Mouse (Mus musculus): Measurements from ENCODE around the gene Mrps17. TPM values are rescaled to one million over a fixed set of nuclear protein-coding genes. Genes with fewer than 3 reads are reported as not detected.

The Mrps17 gene
- polyA plus RNA-seq, 1 experiment from 2014 or later, result 152 TPM

DNA sequence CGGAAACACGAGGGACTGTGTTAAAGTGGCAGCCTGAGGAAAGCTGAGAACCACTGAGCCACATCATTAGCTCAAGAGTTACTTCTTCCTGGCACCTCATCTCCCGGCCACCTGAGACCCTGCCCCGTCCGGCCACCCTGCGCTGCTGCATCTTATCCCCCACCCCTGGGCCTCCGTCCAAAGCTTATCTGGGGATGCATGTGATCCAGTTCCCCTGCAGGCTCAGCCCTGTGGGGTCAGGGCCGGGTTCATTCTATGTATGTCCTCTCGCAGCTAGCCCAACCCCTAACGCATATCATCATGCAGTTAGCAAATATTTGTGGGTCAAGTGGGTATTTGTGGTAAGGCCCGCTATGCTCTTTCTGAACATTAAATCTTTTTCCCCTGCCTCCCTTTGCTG is 14.0 kb downstream of the Mrps17 start:
- ATAC-seq (replicated peaks; ENCODE audit: extremely low read depth, insufficient read depth, low FRiP score), result peak; percentile 39; the same call in 1 of the 2 replicates
- Histone ChIP-seq H3K36me3 (ENCODE audit: control insufficient read depth, insufficient read depth) (peaks cover 2% of the 10 kb centered on the region; the same call in 1 of the 2 replicates), H3K9ac (ENCODE audit: low read length) (peak overlapping the region; percentile 14), H3K4me3 (ENCODE audit: low read length) (peak overlapping the region; percentile 17; the same call in 1 of the 2 replicates), H3K27ac (ENCODE audit: low read length) (peak overlapping the region; percentile 95), H3K27me3 (ENCODE audit: control insufficient read depth, insufficient read depth, low read length) (no peaks in the 10 kb centered on the region), H3K4me1 (ENCODE audit: control insufficient read depth, insufficient read depth, low read length) (peaks cover 42% of the 10 kb centered on the region), H3K9me3 (replicated peaks; ENCODE audit: control insufficient read depth, low read length) (no peaks in the 10 kb centered on the region), H3K4me2 (ENCODE audit: low read depth, low read length) (peak overlapping the region; percentile 55)
- 18% methylated on average over 11 of the region's 11 CpGs for WGBS

- peak overlapping the region; percentile 55 for H3K4me2 ChIP-seq (ENCODE audit: low read depth, low read length)
- no peaks in the 10 kb centered on the region for H3K9me3 ChIP-seq (replicated peaks; ENCODE audit: control insufficient read depth, low read length)
- H3K4me1 ChIP-seq (ENCODE audit: control insufficient read depth, insufficient read depth, low read length), result peaks cover 38% of the 10 kb centered on the region
- peak overlapping the region; percentile 14 for H3K9ac ChIP-seq (ENCODE audit: low read length)
- no peaks in the 10 kb centered on the region for H3K27me3 ChIP-seq (ENCODE audit: control insufficient read depth, insufficient read depth, low read length)
- H3K36me3 ChIP-seq (ENCODE audit: control insufficient read depth, insufficient read depth), result peaks cover 2% of the 10 kb centered on the region
- H3K27ac ChIP-seq (ENCODE audit: low read length), result peak overlapping the region; percentile 95
- 0 out of 2 replicates have a peak overlapping the region, but pooled peaks have one; percentile 17 for H3K4me3 ChIP-seq (ENCODE audit: low read length)
- WGBS, result 22% methylated on average over 11 of the region's 11 CpGs
- ATAC-seq (replicated peaks; ENCODE audit: extremely low read depth, insufficient read depth, low FRiP score), result peak; percentile 78
Measured at GRCm38 (mm10) chr5:129730344-129730743, 15.0 kb downstream of the Mrps17 start.

- H3K4me2 ChIP-seq (ENCODE audit: low read depth, low read length), result peak overlapping the region; percentile 55
Measured at GRCm38 (mm10) chr5:129731021-129731420, 15.7 kb downstream of the Mrps17 start.

DNA sequence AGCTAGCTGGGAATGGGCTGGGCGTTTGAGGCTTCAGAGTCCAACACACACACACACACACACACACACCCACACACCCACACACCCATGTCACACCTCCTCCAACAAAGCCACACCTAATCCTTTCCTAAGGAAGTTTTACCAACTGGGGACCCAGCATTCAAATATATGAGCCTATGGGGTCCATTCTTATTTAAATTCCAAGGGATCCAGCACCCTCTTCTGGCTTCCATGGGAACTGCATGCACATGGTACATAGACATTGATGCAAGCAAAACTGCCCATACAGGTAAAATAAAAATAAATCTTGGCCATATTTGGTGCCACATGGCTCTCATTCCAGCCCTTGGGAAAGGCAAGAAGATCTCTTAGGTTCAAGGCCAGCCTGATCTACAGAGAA is 25.7 kb downstream of the Mrps17 start:
- 94% methylated on average over 1 of the region's 1 CpGs for WGBS
- H3K4me2 ChIP-seq (ENCODE audit: low read depth, low read length), result no peak overlapping the region
- ATAC-seq (replicated peaks; ENCODE audit: extremely low read depth, insufficient read depth, low FRiP score), result no peak
- no peak overlapping the region for H3K27ac ChIP-seq (ENCODE audit: low read length)
- no peaks in the 10 kb centered on the region for H3K27me3 ChIP-seq (ENCODE audit: control insufficient read depth, insufficient read depth, low read length)
- H3K4me3 ChIP-seq (ENCODE audit: low read length), result no peak overlapping the region
- no peaks in the 10 kb centered on the region for H3K9me3 ChIP-seq (replicated peaks; ENCODE audit: control insufficient read depth, low read length)
- no peak overlapping the region for H3K9ac ChIP-seq (ENCODE audit: low read length)
- H3K36me3 ChIP-seq (ENCODE audit: control insufficient read depth, insufficient read depth), result peaks cover 37% of the 10 kb centered on the region
- peaks cover 13% of the 10 kb centered on the region for H3K4me1 ChIP-seq (ENCODE audit: control insufficient read depth, insufficient read depth, low read length)

More at GRCm38 (mm10) chr5:129731021-129731420, 15.7 kb downstream of the Mrps17 start:
- H3K4me1 ChIP-seq (ENCODE audit: control insufficient read depth, insufficient read depth, low read length), result peaks cover 38% of the 10 kb centered on the region
- WGBS, result 39% methylated on average over 5 of the region's 5 CpGs
- H3K27ac ChIP-seq (ENCODE audit: low read length), result peak overlapping the region; percentile 95
- no peak overlapping the region for H3K4me3 ChIP-seq (ENCODE audit: low read length)
- no peaks in the 10 kb centered on the region for H3K9me3 ChIP-seq (replicated peaks; ENCODE audit: control insufficient read depth, low read length)
- peak; percentile 79 for ATAC-seq (replicated peaks; ENCODE audit: extremely low read depth, insufficient read depth, low FRiP score)
- H3K9ac ChIP-seq (ENCODE audit: low read length), result peak overlapping the region; percentile 28
- H3K36me3 ChIP-seq (ENCODE audit: control insufficient read depth, insufficient read depth), result peaks cover 2% of the 10 kb centered on the region
- no peaks in the 10 kb centered on the region for H3K27me3 ChIP-seq (ENCODE audit: control insufficient read depth, insufficient read depth, low read length)

DNA sequence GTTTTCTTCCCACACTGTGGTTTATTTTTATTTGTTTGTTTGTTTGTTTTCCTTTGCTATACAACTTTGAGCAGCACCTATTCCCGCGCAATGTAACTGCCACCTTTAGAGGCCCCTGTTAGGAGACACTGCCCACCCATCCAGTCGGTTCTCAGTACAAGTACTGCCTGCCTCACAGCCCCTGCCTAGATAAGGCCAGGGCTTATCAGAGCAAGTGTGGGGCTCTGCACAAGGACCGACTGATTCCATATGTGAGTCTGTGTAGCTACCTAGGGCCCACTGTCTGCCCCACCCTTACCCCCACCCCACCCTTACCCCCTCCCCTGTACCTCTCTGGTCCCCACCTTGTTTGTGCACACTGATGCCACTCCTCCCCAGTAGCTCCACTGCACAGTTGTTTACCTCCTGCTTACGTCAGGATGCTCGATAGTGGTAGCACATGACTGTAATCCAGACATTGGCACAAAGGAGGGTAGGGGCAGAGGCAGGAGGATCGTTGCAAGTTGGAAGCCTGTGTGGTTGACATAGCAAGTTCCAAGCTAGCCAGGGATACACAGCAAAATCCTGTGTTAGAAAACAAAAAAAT is 27.7 kb downstream of the Mrps17 start:
- Histone ChIP-seq H3K4me2 (ENCODE audit: low read depth, low read length) (no peak overlapping the region), H3K9me3 (replicated peaks; ENCODE audit: control insufficient read depth, low read length) (no peaks in the 10 kb centered on the region), H3K27me3 (ENCODE audit: control insufficient read depth, insufficient read depth, low read length) (no peaks in the 10 kb centered on the region), H3K4me3 (ENCODE audit: low read length) (no peak overlapping the region), H3K4me1 (ENCODE audit: control insufficient read depth, insufficient read depth, low read length) (peaks cover 13% of the 10 kb centered on the region), H3K36me3 (ENCODE audit: control insufficient read depth, insufficient read depth) (peaks cover 53% of the 10 kb centered on the region), H3K27ac (ENCODE audit: low read length) (no peak overlapping the region), H3K9ac (ENCODE audit: low read length) (no peak overlapping the region)
- ATAC-seq (replicated peaks; ENCODE audit: extremely low read depth, insufficient read depth, low FRiP score), result peak; percentile 21; the same call in 1 of the 2 replicates
- 37% methylated on average over 7 of the region's 7 CpGs for WGBS

DNA sequence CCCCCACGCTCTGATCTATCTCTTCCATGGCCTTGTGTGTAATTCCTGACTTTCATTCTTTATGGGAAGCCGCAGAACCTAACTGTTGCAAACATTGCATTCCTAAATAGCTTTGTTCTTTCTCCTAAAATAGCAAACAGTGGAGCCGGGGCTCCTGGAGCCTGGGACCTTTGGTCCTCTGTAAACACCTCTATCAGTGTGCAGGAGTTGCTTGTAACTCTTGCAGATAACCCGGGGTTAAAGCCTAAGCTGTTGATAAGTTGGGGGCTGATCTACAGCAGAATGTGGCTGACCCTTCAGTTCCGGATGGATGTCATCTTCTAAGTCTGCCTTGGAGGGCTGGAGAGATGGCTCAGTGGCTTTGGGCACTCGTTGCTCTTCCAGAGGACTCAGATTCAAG is 28.8 kb downstream of the Mrps17 start:
- H3K27me3 ChIP-seq (ENCODE audit: control insufficient read depth, insufficient read depth, low read length), result no peaks in the 10 kb centered on the region
- H3K9ac ChIP-seq (ENCODE audit: low read length), result peak overlapping the region; percentile 50
- peaks cover 63% of the 10 kb centered on the region for H3K36me3 ChIP-seq (ENCODE audit: control insufficient read depth, insufficient read depth)
- no peaks in the 10 kb centered on the region for H3K9me3 ChIP-seq (replicated peaks; ENCODE audit: control insufficient read depth, low read length)
- peak overlapping the region; percentile 15; the same call in 1 of the 2 replicates for H3K4me2 ChIP-seq (ENCODE audit: low read depth, low read length)
- WGBS, result 28% methylated on average over 6 of the region's 6 CpGs
- peaks cover 13% of the 10 kb centered on the region for H3K4me1 ChIP-seq (ENCODE audit: control insufficient read depth, insufficient read depth, low read length)
- H3K27ac ChIP-seq (ENCODE audit: low read length), result peak overlapping the region; percentile 66
- no peak overlapping the region for H3K4me3 ChIP-seq (ENCODE audit: low read length)
- no peak for ATAC-seq (replicated peaks; ENCODE audit: extremely low read depth, insufficient read depth, low FRiP score)

- 90% methylated on average over 20 of the region's 20 CpGs for WGBS
- ATAC-seq (replicated peaks; ENCODE audit: extremely low read depth, insufficient read depth, low FRiP score), result no peak
- Histone ChIP-seq H3K27me3 (ENCODE audit: control insufficient read depth, insufficient read depth, low read length) (no peaks in the 10 kb centered on the region), H3K36me3 (ENCODE audit: control insufficient read depth, insufficient read depth) (peaks cover 34% of the 10 kb centered on the region), H3K27ac (ENCODE audit: low read length) (no peak overlapping the region), H3K9me3 (replicated peaks; ENCODE audit: control insufficient read depth, low read length) (no peaks in the 10 kb centered on the region), H3K4me2 (ENCODE audit: low read depth, low read length) (no peak overlapping the region), H3K9ac (ENCODE audit: low read length) (no peak overlapping the region), H3K4me3 (ENCODE audit: low read length) (no peak overlapping the region), H3K4me1 (ENCODE audit: control insufficient read depth, insufficient read depth, low read length) (no peaks in the 10 kb centered on the region)
Measured at GRCm38 (mm10) chr5:129756886-129757285, 41.6 kb downstream of the Mrps17 start.

DNA sequence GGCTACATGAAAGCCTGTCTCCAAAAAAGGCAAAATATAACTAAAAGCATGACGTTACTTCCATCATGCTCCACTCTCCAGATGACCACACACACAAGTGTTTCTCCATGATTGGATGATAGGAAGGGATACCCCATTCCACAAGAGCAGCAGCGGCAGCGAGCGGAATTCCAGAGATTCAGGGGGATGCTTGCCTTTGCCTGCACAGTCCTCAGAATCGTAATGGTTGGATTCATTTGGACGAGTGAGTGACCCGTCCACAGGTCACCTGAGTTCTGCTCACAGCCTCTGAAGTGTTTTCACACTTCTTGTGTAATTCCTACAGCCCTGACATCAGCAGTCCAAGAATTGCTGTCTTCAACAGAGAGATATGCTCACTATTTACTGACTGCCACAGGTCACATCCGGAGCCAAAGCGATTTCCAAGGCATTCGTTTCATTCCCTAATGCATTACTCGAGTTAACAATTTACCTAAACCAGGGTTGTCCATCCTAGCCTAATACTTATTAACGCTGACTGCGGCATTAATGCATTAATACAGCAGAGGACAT is 44.7 kb downstream of the Mrps17 start:
- no peak overlapping the region for H3K9ac ChIP-seq (ENCODE audit: low read length)
- WGBS, result 79% methylated on average over 13 of the region's 13 CpGs
- no peak overlapping the region for H3K4me2 ChIP-seq (ENCODE audit: low read depth, low read length)
- H3K27ac ChIP-seq (ENCODE audit: low read length), result no peak overlapping the region
- no peak for ATAC-seq (replicated peaks; ENCODE audit: extremely low read depth, insufficient read depth, low FRiP score)
- H3K9me3 ChIP-seq (replicated peaks; ENCODE audit: control insufficient read depth, low read length), result no peaks in the 10 kb centered on the region
- H3K4me3 ChIP-seq (ENCODE audit: low read length), result no peak overlapping the region
- H3K4me1 ChIP-seq (ENCODE audit: control insufficient read depth, insufficient read depth, low read length), result no peaks in the 10 kb centered on the region
- H3K27me3 ChIP-seq (ENCODE audit: control insufficient read depth, insufficient read depth, low read length), result no peaks in the 10 kb centered on the region
- peaks cover 22% of the 10 kb centered on the region for H3K36me3 ChIP-seq (ENCODE audit: control insufficient read depth, insufficient read depth)

DNA sequence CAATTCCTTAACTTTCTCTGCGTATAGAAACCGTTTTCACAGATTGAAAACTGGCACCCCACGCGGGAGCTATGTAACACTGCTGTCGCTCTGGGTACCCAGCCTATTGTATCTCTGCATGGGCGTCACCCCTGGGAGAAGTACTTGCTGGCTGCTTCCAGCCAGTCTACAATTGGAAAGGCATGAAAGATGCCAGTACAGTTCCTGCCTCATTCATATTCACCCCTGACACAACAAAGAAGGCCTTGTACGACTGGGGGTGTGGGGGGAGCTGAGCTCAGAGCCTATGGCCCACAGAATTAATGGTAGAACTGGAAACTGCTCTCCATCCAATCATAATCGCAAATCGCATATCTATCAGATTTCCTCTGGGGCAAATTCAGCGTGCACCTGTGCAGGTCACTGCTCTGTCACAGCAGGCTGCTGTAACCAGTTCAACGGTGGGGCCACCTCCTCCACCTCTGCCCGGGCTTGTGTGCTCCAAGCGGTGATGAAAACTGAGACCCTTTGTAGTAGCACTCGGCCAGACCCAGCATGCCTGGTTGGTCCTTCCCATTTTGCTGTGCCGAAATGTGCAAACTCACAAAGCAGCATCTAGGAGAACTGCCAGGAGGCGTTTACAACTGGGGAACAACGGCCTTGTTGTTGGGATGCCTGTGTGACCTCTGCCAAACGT is 46.7 kb downstream of the Mrps17 start:
- peaks cover 19% of the 10 kb centered on the region for H3K36me3 ChIP-seq (ENCODE audit: control insufficient read depth, insufficient read depth)
- no peak for ATAC-seq (replicated peaks; ENCODE audit: extremely low read depth, insufficient read depth, low FRiP score)
- 76% methylated on average over 18 of the region's 18 CpGs for WGBS
- H3K4me3 ChIP-seq (ENCODE audit: low read length), result no peak overlapping the region
- H3K27me3 ChIP-seq (ENCODE audit: control insufficient read depth, insufficient read depth, low read length), result no peaks in the 10 kb centered on the region
- no peak overlapping the region for H3K27ac ChIP-seq (ENCODE audit: low read length)
- no peaks in the 10 kb centered on the region for H3K9me3 ChIP-seq (replicated peaks; ENCODE audit: control insufficient read depth, low read length)
- no peak overlapping the region for H3K9ac ChIP-seq (ENCODE audit: low read length)
- no peak overlapping the region for H3K4me2 ChIP-seq (ENCODE audit: low read depth, low read length)
- H3K4me1 ChIP-seq (ENCODE audit: control insufficient read depth, insufficient read depth, low read length), result no peaks in the 10 kb centered on the region
